ENCODE assay signal across 7 mouse cellular contexts in genomic region chr7:98120325-98120724, GRCm38 (mm10). TPM values are rescaled to one million over a fixed set of nuclear protein-coding genes. Genes with fewer than 3 reads are reported as not detected.
DNase-seq lines count a peak whose midpoint lies in the region; ATAC-seq lines count a peak whose summit lies in the region.

No protein-coding gene starts in this region.

- peak overlapping the region; percentile 42 for H3K4me2 ChIP-seq in intestine, embryonic 14.5 days (ENCODE audit: low read length)

- intact Hi-C loops in left cerebral cortex, postnatal 36 days (cut with DNase I) = loop anchor here (1.0 to 2.0 kb wide), 2 partner anchors 49 to 372 kb away; no protein-coding TSS in a partner anchor

- no peaks in the 10 kb centered on the region for H3K9me3 ChIP-seq in intestine, embryonic 14.5 days (ENCODE audit: control insufficient read depth, low read length)
- H3K9me3 ChIP-seq in midbrain, embryonic 10.5 days (replicated peaks) = no peaks in the 10 kb centered on the region

- WGBS in intestine, embryonic 14.5 days = 12% methylated on average over 7 of the region's 7 CpGs
- 10% methylated on average over 7 of the region's 7 CpGs for WGBS in midbrain, embryonic 10.5 days

- peaks cover 7% of the 10 kb centered on the region; the same call in 1 of the 2 replicates for H3K4me1 ChIP-seq in intestine, embryonic 14.5 days (replicated peaks; ENCODE audit: control insufficient read depth, insufficient read depth, low read length)
- peaks cover 25% of the 10 kb centered on the region for H3K4me1 ChIP-seq in midbrain, embryonic 10.5 days

- H3K4me3 ChIP-seq in intestine, embryonic 14.5 days (ENCODE audit: low read depth, low read length) = 0 out of 2 replicates have a peak overlapping the region, but pooled peaks have one; percentile 4
- peak overlapping the region; percentile 33 for H3K4me3 ChIP-seq in midbrain, embryonic 10.5 days

- H3K9ac ChIP-seq in intestine, embryonic 14.5 days (ENCODE audit: low read length) = no peak overlapping the region

- H3K27me3 ChIP-seq in intestine, embryonic 14.5 days (replicated peaks; ENCODE audit: control insufficient read depth, insufficient read depth, low read length) = no peaks in the 10 kb centered on the region
- no peaks in the 10 kb centered on the region; the same call in 1 of the 2 replicates for H3K27me3 ChIP-seq in midbrain, embryonic 10.5 days (ENCODE audit: low read depth, poor library complexity, severe bottlenecking)

- peak; percentile 86 for ATAC-seq in intestine, embryonic 14.5 days (replicated peaks; ENCODE audit: low FRiP score, low TSS enrichment, low read depth)

- H3K36me3 ChIP-seq in intestine, embryonic 14.5 days (ENCODE audit: control insufficient read depth, insufficient read depth, low read length) = no peaks in the 10 kb centered on the region
- H3K36me3 ChIP-seq in midbrain, embryonic 10.5 days = no peaks in the 10 kb centered on the region

- DNase-seq in adrenal gland, adult (ENCODE audit: inconsistent age in 2 of 2, low spot score in 1 of 2) = peak; percentile 81 to 93
- DNase-seq in cerebellum, postnatal 36 days = peak; percentile 83 to 85
- DNase-seq in gastrocnemius, postnatal 10 days = peak; percentile 70
- peak; percentile 89 for DNase-seq in intestine, embryonic 14.5 days (ENCODE audit: low spot score)
- peak; percentile 72 to 75 for DNase-seq in left cerebral cortex, postnatal 36 days (ENCODE audit: low spot score in 2 of 2)
- DNase-seq in midbrain, embryonic 10.5 days (ENCODE audit: low spot score) = peak; percentile 72
- DNase-seq in spleen, adult 12 weeks (ENCODE audit: low spot score) = peak; percentile 45

- H3K27ac ChIP-seq in intestine, embryonic 14.5 days (ENCODE audit: low read depth) = no peak overlapping the region
- no peak overlapping the region for H3K27ac ChIP-seq in midbrain, embryonic 10.5 days (replicated peaks)

RNA-seq across cellular contexts. Expression of gene Myo7a, which starts 1.0 kb away (rescaled TPM):
- total RNA-seq in gastrocnemius, postnatal 10 days (2021) = 1 to 10 TPM; 7.0 TPM
- polyA plus RNA-seq in intestine, embryonic 14.5 days (2014; fragmentation: Nextera tagmentation; extraction: Ambion mirVana) = 16.3 and 17.2 TPM in 2 replicates
- total RNA-seq in left cerebral cortex, postnatal 36 days (2021) = 10 to 100 TPM; 11.4 to 11.5 TPM
- polyA plus RNA-seq in midbrain, embryonic 10.5 days (2016; fragmentation: Nextera tagmentation; extraction: Ambion mirVana) = 17.7 and 19.2 TPM in 2 replicates

RNA-seq across cellular contexts. Expression of gene Omp, which starts 25.0 kb away (rescaled TPM):
- total RNA-seq in gastrocnemius, postnatal 10 days (2021) = under 1 TPM; 0.21 to 0.27 TPM
- polyA plus RNA-seq in intestine, embryonic 14.5 days (2014; fragmentation: Nextera tagmentation; extraction: Ambion mirVana) = 0.47 TPM in 1 of 2 replicates, not detected in the other
- under 1 TPM; 0.57 to 0.79 TPM for total RNA-seq in left cerebral cortex, postnatal 36 days (2021)
- 0.10 TPM in 2 replicates for polyA plus RNA-seq in midbrain, embryonic 10.5 days (2016; fragmentation: Nextera tagmentation; extraction: Ambion mirVana)

RNA-seq across cellular contexts. Expression of gene Capn5, which starts 57.7 kb away (rescaled TPM):
- total RNA-seq in gastrocnemius, postnatal 10 days (2021) = 1 to 10 TPM; 4.7 TPM
- 6.1 and 6.7 TPM in 2 replicates for polyA plus RNA-seq in intestine, embryonic 14.5 days (2014; fragmentation: Nextera tagmentation; extraction: Ambion mirVana)
- total RNA-seq in left cerebral cortex, postnatal 36 days (2021) = 10 to 100 TPM; 35.9 to 37.6 TPM
- polyA plus RNA-seq in midbrain, embryonic 10.5 days (2016; fragmentation: Nextera tagmentation; extraction: Ambion mirVana) = 6.4 and 7.0 TPM in 2 replicates

Comparison
In these comparisons a context has a peak if more than half of its experiments do, and no peak if none do; other contexts are left out.
1. RNA of gene Capn5, which starts 57.7 kb away (total RNA-seq): 35.9 to 37.6 TPM in left cerebral cortex, postnatal 36 days; 4.7 TPM in gastrocnemius, postnatal 10 days; every median in the first group is over 4 times any median in the second.
2. Peak in every context shown above with its lines, with median percentiles within 50 percentile points of each other: DNase-seq.